Mouse (Mus musculus): ENCODE data around the gene Dnajc3. TPM values are rescaled to one million over a fixed set of nuclear protein-coding genes. Genes with fewer than 3 reads are reported as not detected.

Gene Dnajc3
- polyA plus RNA-seq, 1 experiment from 2014 or later, result 26.7 TPM

GRCm38 (mm10) chr14:118931181-118931580 lies 6.6 kb upstream of the Dnajc3 start:
- no peaks in the 10 kb centered on the region for H3K27me3 ChIP-seq
- 62% methylated on average over 2 of the region's 2 CpGs for WGBS
- no peak for ATAC-seq (ENCODE audit: insufficient number of reproducible peaks, insufficient read depth, low FRiP score, low TSS enrichment, low read depth)
- no peak overlapping the region for H3K4me3 ChIP-seq (replicated peaks)
- H3K9me3 ChIP-seq, result no peaks in the 10 kb centered on the region
- no peaks in the 10 kb centered on the region for H3K36me3 ChIP-seq
- no peak overlapping the region for H3K4me2 ChIP-seq
- no peak overlapping the region for H3K9ac ChIP-seq (replicated peaks)
- H3K27ac ChIP-seq, result no peak overlapping the region
- 0 out of 2 replicates have a peak, but pooled peaks cover 5% of the 10 kb centered on the region for H3K4me1 ChIP-seq (replicated peaks)

GRCm38 (mm10) chr14:118932956-118933355 lies 4.8 kb upstream of the Dnajc3 start:
- peaks cover 7% of the 10 kb centered on the region; the same call in 1 of the 2 replicates for H3K4me1 ChIP-seq (replicated peaks)
- H3K4me2 ChIP-seq, result no peak overlapping the region
- H3K9me3 ChIP-seq, result no peaks in the 10 kb centered on the region
- H3K36me3 ChIP-seq, result no peaks in the 10 kb centered on the region
- no peak for ATAC-seq (ENCODE audit: insufficient number of reproducible peaks, insufficient read depth, low FRiP score, low TSS enrichment, low read depth)
- H3K9ac ChIP-seq (replicated peaks), result no peak overlapping the region
- WGBS, result 59% methylated on average over 8 of the region's 8 CpGs
- no peak overlapping the region for H3K27ac ChIP-seq
- no peak overlapping the region for H3K4me3 ChIP-seq (replicated peaks)
- no peaks in the 10 kb centered on the region for H3K27me3 ChIP-seq

- no peak for ATAC-seq (ENCODE audit: insufficient number of reproducible peaks, insufficient read depth, low FRiP score, low TSS enrichment, low read depth)
- Histone ChIP-seq H3K4me3 (replicated peaks) (no peak overlapping the region), H3K27ac (no peak overlapping the region), H3K4me2 (no peak overlapping the region), H3K4me1 (replicated peaks) (peaks cover 18% of the 10 kb centered on the region), H3K9me3 (no peaks in the 10 kb centered on the region), H3K27me3 (no peaks in the 10 kb centered on the region), H3K36me3 (no peaks in the 10 kb centered on the region), H3K9ac (replicated peaks) (no peak overlapping the region)
- 87% methylated on average over 9 of the region's 9 CpGs for WGBS
These were observed 3.1 kb upstream of the Dnajc3 start for GRCm38 (mm10) chr14:118934686-118935085.

- WGBS, result 57% methylated on average over 3 of the region's 3 CpGs
- no peak overlapping the region for H3K27ac ChIP-seq
- no peaks in the 10 kb centered on the region for H3K9me3 ChIP-seq
- H3K4me2 ChIP-seq, result no peak overlapping the region
- no peaks in the 10 kb centered on the region for H3K27me3 ChIP-seq
- H3K4me3 ChIP-seq (replicated peaks), result no peak overlapping the region
- no peak overlapping the region for H3K9ac ChIP-seq (replicated peaks)
- peaks cover 27% of the 10 kb centered on the region for H3K4me1 ChIP-seq (replicated peaks)
- no peaks in the 10 kb centered on the region for H3K36me3 ChIP-seq
- ATAC-seq (ENCODE audit: insufficient number of reproducible peaks, insufficient read depth, low FRiP score, low TSS enrichment, low read depth), result no peak
These were observed 1.5 kb upstream of the Dnajc3 start for GRCm38 (mm10) chr14:118936236-118936635.

GRCm38 (mm10) chr14:118936952-118937351 lies 824 bp upstream of the Dnajc3 start:
- no peaks in the 10 kb centered on the region; the same call in 1 of the 2 replicates for H3K36me3 ChIP-seq
- H3K9ac ChIP-seq (replicated peaks), result peak overlapping the region; percentile 72
- 30% methylated on average over 4 of the region's 4 CpGs for WGBS
- H3K27ac ChIP-seq, result peak overlapping the region; percentile 82
- H3K27me3 ChIP-seq, result no peaks in the 10 kb centered on the region
- peaks cover 30% of the 10 kb centered on the region for H3K4me1 ChIP-seq (replicated peaks)
- peak overlapping the region; percentile 98 for H3K4me3 ChIP-seq (replicated peaks)
- H3K4me2 ChIP-seq, result peak overlapping the region; percentile 68
- no peak for ATAC-seq (ENCODE audit: insufficient number of reproducible peaks, insufficient read depth, low FRiP score, low TSS enrichment, low read depth)
- H3K9me3 ChIP-seq, result no peaks in the 10 kb centered on the region

- Histone ChIP-seq H3K9ac (replicated peaks) (peak overlapping the region; percentile 98), H3K27ac (no peak overlapping the region), H3K36me3 (no peaks in the 10 kb centered on the region; the same call in 1 of the 2 replicates), H3K4me1 (replicated peaks) (peaks cover 28% of the 10 kb centered on the region), H3K4me2 (peak overlapping the region; percentile 68), H3K9me3 (no peaks in the 10 kb centered on the region), H3K4me3 (replicated peaks) (peak overlapping the region; percentile 98), H3K27me3 (no peaks in the 10 kb centered on the region)
- WGBS, result under 1% methylated on average over 7 of the region's 7 CpGs
- ATAC-seq (ENCODE audit: insufficient number of reproducible peaks, insufficient read depth, low FRiP score, low TSS enrichment, low read depth), result no peak
These were observed 775 bp downstream of the Dnajc3 start for GRCm38 (mm10) chr14:118938551-118938950.

- Histone ChIP-seq H3K4me1 (replicated peaks) (peaks cover 28% of the 10 kb centered on the region), H3K4me2 (no peak overlapping the region), H3K4me3 (replicated peaks) (no peak overlapping the region), H3K27me3 (no peaks in the 10 kb centered on the region), H3K9me3 (no peaks in the 10 kb centered on the region), H3K27ac (no peak overlapping the region), H3K36me3 (no peaks in the 10 kb centered on the region; the same call in 1 of the 2 replicates), H3K9ac (replicated peaks) (no peak overlapping the region)
- no peak for ATAC-seq (ENCODE audit: insufficient number of reproducible peaks, insufficient read depth, low FRiP score, low TSS enrichment, low read depth)
- WGBS, result 70% methylated on average over 4 of the region's 4 CpGs
These were observed 3.2 kb downstream of the Dnajc3 start for GRCm38 (mm10) chr14:118940796-118941495.

- ATAC-seq (ENCODE audit: insufficient number of reproducible peaks, insufficient read depth, low FRiP score, low TSS enrichment, low read depth), result no peak
- Histone ChIP-seq H3K4me2 (no peak overlapping the region), H3K4me1 (replicated peaks) (peaks cover 25% of the 10 kb centered on the region), H3K4me3 (replicated peaks) (no peak overlapping the region), H3K9ac (replicated peaks) (no peak overlapping the region), H3K36me3 (no peaks in the 10 kb centered on the region; the same call in 1 of the 2 replicates), H3K27ac (no peak overlapping the region), H3K9me3 (no peaks in the 10 kb centered on the region), H3K27me3 (no peaks in the 10 kb centered on the region)
- WGBS, result 46% methylated on average over 12 of the region's 12 CpGs
These were observed 4.3 kb downstream of the Dnajc3 start for GRCm38 (mm10) chr14:118942076-118942475.

- H3K27ac ChIP-seq, result no peak overlapping the region
- no peak for ATAC-seq (ENCODE audit: insufficient number of reproducible peaks, insufficient read depth, low FRiP score, low TSS enrichment, low read depth)
- WGBS, result 84% methylated on average over 2 of the region's 2 CpGs
These were observed 6.9 kb downstream of the Dnajc3 start for GRCm38 (mm10) chr14:118944702-118945101.

GRCm38 (mm10) chr14:118948841-118949240 lies 11.1 kb downstream of the Dnajc3 start:
- Histone ChIP-seq H3K4me3 (replicated peaks) (no peak overlapping the region), H3K36me3 (peaks cover 9% of the 10 kb centered on the region), H3K4me2 (no peak overlapping the region), H3K9me3 (no peaks in the 10 kb centered on the region), H3K9ac (replicated peaks) (no peak overlapping the region), H3K4me1 (replicated peaks) (no peaks in the 10 kb centered on the region), H3K27me3 (no peaks in the 10 kb centered on the region), H3K27ac (no peak overlapping the region)
- WGBS, result 89% methylated on average over 1 of the region's 1 CpGs
- ATAC-seq (ENCODE audit: insufficient number of reproducible peaks, insufficient read depth, low FRiP score, low TSS enrichment, low read depth), result no peak

More at GRCm38 (mm10) chr14:118944702-118945101, 6.9 kb downstream of the Dnajc3 start:
- Histone ChIP-seq H3K4me1 (replicated peaks) (peaks cover 14% of the 10 kb centered on the region; the same call in 1 of the 2 replicates), H3K27me3 (no peaks in the 10 kb centered on the region), H3K9ac (replicated peaks) (no peak overlapping the region), H3K9me3 (no peaks in the 10 kb centered on the region), H3K4me2 (no peak overlapping the region), H3K36me3 (no peaks in the 10 kb centered on the region; the same call in 1 of the 2 replicates), H3K4me3 (replicated peaks) (no peak overlapping the region)

GRCm38 (mm10) chr14:118951912-118952583 lies 14.3 kb downstream of the Dnajc3 start:
- no peaks in the 10 kb centered on the region for H3K9me3 ChIP-seq
- H3K36me3 ChIP-seq, result peaks cover 35% of the 10 kb centered on the region
- H3K4me3 ChIP-seq (replicated peaks), result no peak overlapping the region
- H3K4me2 ChIP-seq, result no peak overlapping the region
- no peak for ATAC-seq (ENCODE audit: insufficient number of reproducible peaks, insufficient read depth, low FRiP score, low TSS enrichment, low read depth)
- H3K27me3 ChIP-seq, result no peaks in the 10 kb centered on the region
- H3K4me1 ChIP-seq (replicated peaks), result no peaks in the 10 kb centered on the region
- whole genome bisulfite sequencing, result 90% methylated on average over 9 of the region's 9 CpGs
- no peak overlapping the region for H3K9ac ChIP-seq (replicated peaks)
- H3K27ac ChIP-seq, result no peak overlapping the region

Measured in limb, embryonic 12.5 days (tissue).